Mouse (Mus musculus) heart, adult 2 months (tissue): ENCODE results near the gene Fam180a.

Experiments used
- CTCF ChIP-seq: fragments of 200-600 bp; IDR thresholded peaks from 2 replicates; pipeline ENCODE4 v1.8.1; 2022; ENCODE audit warnings: antibody characterized with exemption, mild to moderate bottlenecking, moderate library complexity
- EP300 ChIP-seq: fragments of 200-500 bp; IDR thresholded peaks from 2 replicates; pipeline ENCODE4 v1.6.1; 2011; ENCODE audit warnings: low read depth, low read length, control low read depth; ENCODE audit not compliant: insufficient read depth
- POLR2A ChIP-seq: fragments of 200-500 bp; IDR thresholded peaks from 2 replicates; pipeline ENCODE4 v1.6.1; 2011; ENCODE audit warnings: mild to moderate bottlenecking, low read depth, low read length, control low read depth; ENCODE audit not compliant: insufficient read depth

- TF ChIP-seq CTCF (no peak), EP300 (no peak), POLR2A (no peak)
Measured at GRCm38 (mm10) chr6:35321105-35321504, 4.8 kb downstream of the Fam180a start.
